In the genomic region with DNA sequence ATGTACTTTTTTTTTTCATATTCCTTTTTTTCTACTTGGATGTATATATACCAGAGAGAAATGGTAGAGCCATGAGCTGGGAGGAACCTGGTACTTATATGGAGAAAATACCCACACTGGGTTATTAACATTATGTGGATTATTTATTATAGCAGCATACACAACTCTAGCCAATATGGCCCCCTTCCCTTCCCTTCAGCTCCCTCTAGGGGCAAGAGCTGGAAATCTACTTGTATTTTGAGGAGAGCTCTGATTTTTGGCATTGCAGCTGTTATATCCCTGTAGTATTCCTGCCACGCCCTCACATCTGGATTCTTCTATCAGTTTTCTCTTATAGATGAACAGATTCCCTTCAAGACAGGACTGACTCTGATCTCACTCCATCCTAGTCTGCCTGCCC, we compare ENCODE assay signal across 14 mouse cellular contexts. TPM values are rescaled to one million over a fixed set of nuclear protein-coding genes. Genes with fewer than 3 reads are reported as not detected.
DNase-seq lines count a peak whose midpoint lies in the region; ATAC-seq and TF ChIP-seq lines count a peak whose summit lies in the region.
"Had no signal": no experiment of that assay in that cellular context is flagged by ENCODE, and none has a peak within 500 bp of the region (broad histone marks: within the 10 kb centered on the region; RNA-seq: fewer than 3 reads in every experiment).

No protein-coding gene starts in this region.

- H3K9ac ChIP-seq in hindbrain, embryonic 11.5 days (ENCODE audit: low read depth, low read length): no peak overlapping the region
- no peak overlapping the region for H3K9ac ChIP-seq in hindbrain, embryonic 13.5 days
- H3K9ac ChIP-seq in lung, embryonic 14.5 days: no peak overlapping the region
- H3K9ac ChIP-seq: embryonic facial prominence, embryonic 12.5 days; lung, embryonic 15.5 days had no signal

- H3K27me3 ChIP-seq in hindbrain, embryonic 11.5 days (ENCODE audit: control insufficient read depth, insufficient read depth, low read length): no peaks in the 10 kb centered on the region
- no peaks in the 10 kb centered on the region for H3K27me3 ChIP-seq in hindbrain, embryonic 13.5 days
- no peaks in the 10 kb centered on the region for H3K27me3 ChIP-seq in lung, embryonic 14.5 days (ENCODE audit: insufficient read depth, low read length)
- H3K27me3 ChIP-seq: embryonic facial prominence, embryonic 12.5 days; lung, embryonic 15.5 days had no signal

- peak; percentile 39 for TF ChIP-seq CTCF in lung, embryonic 14.5 days (IDR thresholded peaks at IDR 0.05; ENCODE audit: low read depth)
- TF ChIP-seq CTCF in lung, adult 2 months (IDR thresholded peaks at IDR 0.05; ENCODE audit: insufficient read depth, low read length): no peak

- no peak for ATAC-seq in hindbrain, embryonic 11.5 days (ENCODE audit: low FRiP score)
- ATAC-seq in hindbrain, embryonic 13.5 days (ENCODE audit: low FRiP score): no peak
- ATAC-seq in lung, embryonic 14.5 days (ENCODE audit: insufficient read depth): no peak

- no peaks in the 10 kb centered on the region for H3K4me1 ChIP-seq in hindbrain, embryonic 11.5 days (replicated peaks; ENCODE audit: control insufficient read depth, insufficient read depth, low read length)
- no peaks in the 10 kb centered on the region for H3K4me1 ChIP-seq in hindbrain, embryonic 13.5 days (replicated peaks)
- no peaks in the 10 kb centered on the region for H3K4me1 ChIP-seq in lung, embryonic 14.5 days (ENCODE audit: insufficient read depth)
- no peaks in the 10 kb centered on the region for H3K4me1 ChIP-seq in lung, adult 2 months (ENCODE audit: control insufficient read depth, insufficient read depth, low read length)
- H3K4me1 ChIP-seq: embryonic facial prominence, embryonic 12.5 days; lung, embryonic 15.5 days had no signal

- no peaks in the 10 kb centered on the region for H3K9me3 ChIP-seq in hindbrain, embryonic 11.5 days (ENCODE audit: control insufficient read depth, low read length)
- no peaks in the 10 kb centered on the region for H3K9me3 ChIP-seq in hindbrain, embryonic 13.5 days
- no peaks in the 10 kb centered on the region for H3K9me3 ChIP-seq in lung, embryonic 14.5 days (ENCODE audit: low read depth, low read length)
- H3K9me3 ChIP-seq: embryonic facial prominence, embryonic 12.5 days; lung, embryonic 15.5 days had no signal

- H3K4me2 ChIP-seq in hindbrain, embryonic 11.5 days (replicated peaks; ENCODE audit: low read depth, low read length): no peak overlapping the region
- H3K4me2 ChIP-seq in hindbrain, embryonic 13.5 days: no peak overlapping the region
- H3K4me2 ChIP-seq in lung, embryonic 14.5 days: no peak overlapping the region
- H3K4me2 ChIP-seq: embryonic facial prominence, embryonic 12.5 days; lung, embryonic 15.5 days had no signal

- H3K4me3 ChIP-seq in hindbrain, embryonic 11.5 days (ENCODE audit: low read depth, low read length): no peak overlapping the region
- H3K4me3 ChIP-seq in hindbrain, embryonic 13.5 days: no peak overlapping the region
- H3K4me3 ChIP-seq in lung, embryonic 14.5 days (ENCODE audit: low read depth, low read length): no peak overlapping the region
- H3K4me3 ChIP-seq in lung, adult 2 months (replicated peaks; ENCODE audit: extremely low read depth, low read depth, low read length): no peak overlapping the region
- H3K4me3 ChIP-seq: embryonic facial prominence, embryonic 12.5 days; lung, embryonic 15.5 days had no signal

- peak; percentile 7 for DNase-seq in adrenal gland, postnatal 10 days
- DNase-seq in adrenal gland, adult 8-10 months: no peak
- peak; percentile 21 for DNase-seq in hindbrain, embryonic 11.5 days (ENCODE audit: low spot score)
- peak; percentile 36 for DNase-seq in lung, embryonic 14.5 days
- no peak for DNase-seq in lung, adult 2 months
- DNase-seq in retina, postnatal 1 day: peak; percentile 14
- DNase-seq in layer of hippocampus, adult 9-11 months: no peak
- DNase-seq: kidney, adult 18-20 months had no signal

- no peak overlapping the region for H3K27ac ChIP-seq in hindbrain, embryonic 11.5 days (ENCODE audit: low read depth, low read length)
- no peak overlapping the region for H3K27ac ChIP-seq in hindbrain, embryonic 13.5 days
- H3K27ac ChIP-seq in lung, embryonic 14.5 days (ENCODE audit: low read depth): no peak overlapping the region
- H3K27ac ChIP-seq: embryonic facial prominence, embryonic 12.5 days; lung, embryonic 15.5 days had no signal

- 73% methylated on average over 1 of the region's 1 CpGs for WGBS in hindbrain, embryonic 11.5 days
- WGBS in hindbrain, embryonic 13.5 days: 69% methylated on average over 1 of the region's 1 CpGs
- 59% methylated on average over 1 of the region's 1 CpGs for WGBS in lung, embryonic 14.5 days
- 50% methylated on average over 1 of the region's 1 CpGs for WGBS in lung, adult 2 months

- H3K36me3 ChIP-seq in hindbrain, embryonic 11.5 days (ENCODE audit: control insufficient read depth, insufficient read depth, low read length): no peaks in the 10 kb centered on the region
- no peaks in the 10 kb centered on the region for H3K36me3 ChIP-seq in hindbrain, embryonic 13.5 days
- no peaks in the 10 kb centered on the region for H3K36me3 ChIP-seq in lung, embryonic 14.5 days (ENCODE audit: insufficient read depth)
- H3K36me3 ChIP-seq: embryonic facial prominence, embryonic 12.5 days; G1E; lung, embryonic 15.5 days had no signal

- no peak for TF ChIP-seq POLR2A in lung, adult 2 months (IDR thresholded peaks at IDR 0.05; ENCODE audit: borderline replicate concordance, extremely low read depth, low read depth, low read length)

RNA-seq across cellular contexts. Expression of gene Ptprt, which starts 52.0 kb away (rescaled TPM):
- total RNA-seq in adrenal gland, postnatal 10 days (2021): 1 to 10 TPM in 1 of 2 experiments, under 1 TPM in 1; 0.99 to 1.4 TPM
- total RNA-seq in adrenal gland, adult 8-10 months (2022): under 1 TPM; 0.18 to 0.80 (median 0.20) TPM
- 1.3 and 1.7 TPM in 2 replicates for polyA plus RNA-seq in hindbrain, embryonic 11.5 days (2014; fragmentation: Nextera tagmentation; extraction: Ambion mirVana)
- 8.0 and 8.4 TPM in 2 replicates for polyA plus RNA-seq in hindbrain, embryonic 13.5 days (2015; fragmentation: Nextera tagmentation; extraction: Ambion mirVana)
- 1.7 and 3.4 TPM in 2 replicates for polyA plus RNA-seq in lung, embryonic 14.5 days (2014; fragmentation: Nextera tagmentation; extraction: Ambion mirVana)
- polyA plus RNA-seq in lung, adult 2 months (2012; rRNA removed): 0.57 and 2.7 TPM in 2 replicates
- total RNA-seq: hematopoietic stem cell, adult 5-6 weeks; megakaryocyte-erythroid progenitor cell, adult 5-6 weeks had no signal
- polyA plus RNA-seq: G1E had no signal

Comparison
In these comparisons a context has a peak if more than half of its experiments do, and no peak if none do; other contexts are left out.
1. DNase-seq: peak in adrenal gland, postnatal 10 days (single experiment), hindbrain, embryonic 11.5 days (single experiment), lung, embryonic 14.5 days (single experiment) and retina, postnatal 1 day (single experiment); none in adrenal gland, adult 8-10 months (single experiment), lung, adult 2 months (single experiment) and layer of hippocampus, adult 9-11 months (single experiment).